Mouse (Mus musculus): Measurements from ENCODE around the gene Lrrc56.

- TF ChIP-seq CTCF (IDR thresholded peaks at IDR 0.05; ENCODE audit: low read depth, low read length) (no peak), GATA1 (IDR thresholded peaks at IDR 0.05; ENCODE audit: borderline replicate concordance, low read length) (no peak), POLR2AphosphoS5 (IDR thresholded peaks at IDR 0.05; ENCODE audit: insufficient replicate concordance, low read depth, low read length) (no peak), TAL1 (conservative IDR thresholded peaks at IDR 0.05; ENCODE audit: low read depth, low read length) (no peak), GATA2 (IDR thresholded peaks at IDR 0.05; ENCODE audit: borderline replicate concordance, low read depth, low read length) (no peak)
These were observed 62.2 kb downstream of the Lrrc56 start for GRCm38 (mm10) chr7:141256159-141256558.
